Mouse (Mus musculus) embryonic fibroblast, embryonic 13.5 days (primary cell): Measurements from ENCODE around the gene Nptn.

Experiments
- CTCF ChIP-seq: IDR thresholded peaks from 2 replicates; pipeline ENCODE4 v1.5.1; 2011; ENCODE audit warnings: mild to moderate bottlenecking, control low read depth, low read length, moderate library complexity, borderline replicate concordance; ENCODE audit not compliant: insufficient read depth
- POLR2A ChIP-seq: IDR thresholded peaks from 2 replicates; pipeline ENCODE4 v1.6.1; 2011; ENCODE audit warnings: low read depth, mild to moderate bottlenecking, control low read depth, low read length, moderate library complexity

- TF ChIP-seq POLR2A (no peak), CTCF (no peak)
These were observed 87.0 kb downstream of the Nptn start for GRCm38 (mm10) chr9:58669071-58669470.
